Mouse (Mus musculus): Measurements from ENCODE around the gene Mafg.

Gene Mafg

GRCm38 (mm10) chr11:120642939-120643600 lies 9.7 kb upstream of the Mafg start:
- peak; percentile 57 for DNase-seq

GRCm38 (mm10) chr11:120641869-120642268 lies 8.5 kb upstream of the Mafg start:
- no peak for DNase-seq

- DNase-seq: no peak
Observed at GRCm38 (mm10) chr11:120641255-120641654, 7.9 kb upstream of the Mafg start.

- no peak for DNase-seq
Observed at GRCm38 (mm10) chr11:120634810-120635209, 1.4 kb upstream of the Mafg start.

GRCm38 (mm10) chr11:120632559-120633519 lies 561 bp downstream of the Mafg start:
- DNase-seq: peak; percentile 66

GRCm38 (mm10) chr11:120631726-120632448 lies 1.5 kb downstream of the Mafg start:
- no peak for DNase-seq

- peak; percentile 57 for DNase-seq
Observed at GRCm38 (mm10) chr11:120630881-120631725, 2.3 kb downstream of the Mafg start.

GRCm38 (mm10) chr11:120630401-120630871 lies 3.0 kb downstream of the Mafg start:
- peak; percentile 31 for DNase-seq

- DNase-seq: peak; percentile 60
Observed at GRCm38 (mm10) chr11:120629911-120630310, 3.5 kb downstream of the Mafg start.

- DNase-seq: peak; percentile 83
Observed at GRCm38 (mm10) chr11:120629341-120629730, 4.1 kb downstream of the Mafg start.

GRCm38 (mm10) chr11:120628601-120629340 lies 4.6 kb downstream of the Mafg start:
- DNase-seq: peak; percentile 39

GRCm38 (mm10) chr11:120627468-120628300 lies 5.7 kb downstream of the Mafg start:
- DNase-seq: peak; percentile 73

GRCm38 (mm10) chr11:120626785-120627467 lies 6.5 kb downstream of the Mafg start:
- no peak for DNase-seq

GRCm38 (mm10) chr11:120625152-120625775 lies 8.1 kb downstream of the Mafg start, which contains the start of gene Sirt7:
Gene Sirt7 (minus strand): TSS chr11:120625240.
- DNase-seq: peak; percentile 49

- DNase-seq: peak; percentile 93
Observed at GRCm38 (mm10) chr11:120624680-120625111, 8.7 kb downstream of the Mafg start.

GRCm38 (mm10) chr11:120623961-120624679 lies 9.3 kb downstream of the Mafg start:
- peak; percentile 91 for DNase-seq

- no peak for DNase-seq
Observed at GRCm38 (mm10) chr11:120622805-120623204, 10.6 kb downstream of the Mafg start.

- no peak for DNase-seq
Observed at GRCm38 (mm10) chr11:120620195-120620594, 13.2 kb downstream of the Mafg start.
